Mouse (Mus musculus) embryonic facial prominence, embryonic 11.5 days (tissue): ENCODE measurements around the gene Letmd1. TPM values are rescaled to one million over a fixed set of nuclear protein-coding genes. Genes with fewer than 3 reads are reported as not detected.

ENCODE experiments used
- ATAC-seq: fragments of 200-750 bp; cut with Nextera tagmentation; replicated peaks from 2 replicates; pipeline ENCODE4 v1.8.0; 2017; ENCODE audit warnings: low read depth; ENCODE audit not compliant: insufficient number of reproducible peaks, low FRiP score, low TSS enrichment
- DNase-seq: peaks from one replicate; pipeline ENCODE4 v3.0.0-alpha.2; 2015; ENCODE audit warnings: low spot score
- H3K27ac ChIP-seq: fragments of 300-500 bp; sonication (generic); replicated peaks from 2 replicates; pipeline ENCODE4 v1.5.1; 2014; ENCODE audit warnings: mild to moderate bottlenecking, low read depth, low read length, control low read depth
- H3K27me3 ChIP-seq: fragments of 300-500 bp; sonication (generic); 2 replicates; pipeline ENCODE4 v1.6.1; 2014; ENCODE audit warnings: mild to moderate bottlenecking, low read length, moderate library complexity, mixed read lengths; ENCODE audit not compliant: control insufficient read depth, insufficient read depth
- H3K36me3 ChIP-seq: fragments of 300-500 bp; sonication (generic); replicated peaks from 2 replicates; pipeline ENCODE4 v1.6.1; 2014; ENCODE audit warnings: low read depth, mild to moderate bottlenecking, low read length, moderate library complexity, mixed read lengths; ENCODE audit not compliant: control insufficient read depth, insufficient read depth
- H3K4me1 ChIP-seq: fragments of 300-500 bp; sonication (generic); 2 replicates; pipeline ENCODE4 v1.6.1; 2014; ENCODE audit warnings: low read length, mixed read lengths; ENCODE audit not compliant: control insufficient read depth, insufficient read depth
- H3K4me2 ChIP-seq: fragments of 300-500 bp; sonication (generic); 2 replicates; pipeline ENCODE4 v1.6.1; 2014; ENCODE audit warnings: low read depth, mild to moderate bottlenecking, control low read depth, low read length, moderate library complexity
- H3K4me3 ChIP-seq: fragments of 300-500 bp; sonication (generic); 2 replicates; pipeline ENCODE4 v1.5.1; 2014; ENCODE audit warnings: low read depth, low read length, control low read depth
- H3K9ac ChIP-seq: fragments of 300-500 bp; sonication (generic); replicated peaks from 2 replicates; pipeline ENCODE4 v1.6.1; 2014; ENCODE audit warnings: mild to moderate bottlenecking, control low read depth, low read length
- H3K9me3 ChIP-seq: fragments of 300-500 bp; sonication (generic); replicated peaks from 2 replicates; pipeline ENCODE4 v1.6.1; 2016; ENCODE audit warnings: mild to moderate bottlenecking, low read length, inconsistent platforms, mixed read lengths; ENCODE audit not compliant: control insufficient read depth
- WGBS: fragments of 180-500 bp; shearing (Covaris S2); extraction: QIAGEN DNeasy Blood & Tissue Kit; methylation state at CpG from one replicate; pipeline ENCODE4 v1.1.7; 2014; 5-methylcytosine and 5-hydroxymethylcytosine counted together
- polyA plus RNA-seq: library from polyadenylated mRNA; unstranded; fragments of >200 nt; fragmentation: Nextera tagmentation; extraction: Ambion mirVana; gene quantifications from 2 replicates; pipeline ENCODE4 v1.2.1, GENCODE M21; 2014

The Letmd1 gene
- polyA plus RNA-seq, 1 experiment from 2014 or later, result 40.1 TPM

DNA sequence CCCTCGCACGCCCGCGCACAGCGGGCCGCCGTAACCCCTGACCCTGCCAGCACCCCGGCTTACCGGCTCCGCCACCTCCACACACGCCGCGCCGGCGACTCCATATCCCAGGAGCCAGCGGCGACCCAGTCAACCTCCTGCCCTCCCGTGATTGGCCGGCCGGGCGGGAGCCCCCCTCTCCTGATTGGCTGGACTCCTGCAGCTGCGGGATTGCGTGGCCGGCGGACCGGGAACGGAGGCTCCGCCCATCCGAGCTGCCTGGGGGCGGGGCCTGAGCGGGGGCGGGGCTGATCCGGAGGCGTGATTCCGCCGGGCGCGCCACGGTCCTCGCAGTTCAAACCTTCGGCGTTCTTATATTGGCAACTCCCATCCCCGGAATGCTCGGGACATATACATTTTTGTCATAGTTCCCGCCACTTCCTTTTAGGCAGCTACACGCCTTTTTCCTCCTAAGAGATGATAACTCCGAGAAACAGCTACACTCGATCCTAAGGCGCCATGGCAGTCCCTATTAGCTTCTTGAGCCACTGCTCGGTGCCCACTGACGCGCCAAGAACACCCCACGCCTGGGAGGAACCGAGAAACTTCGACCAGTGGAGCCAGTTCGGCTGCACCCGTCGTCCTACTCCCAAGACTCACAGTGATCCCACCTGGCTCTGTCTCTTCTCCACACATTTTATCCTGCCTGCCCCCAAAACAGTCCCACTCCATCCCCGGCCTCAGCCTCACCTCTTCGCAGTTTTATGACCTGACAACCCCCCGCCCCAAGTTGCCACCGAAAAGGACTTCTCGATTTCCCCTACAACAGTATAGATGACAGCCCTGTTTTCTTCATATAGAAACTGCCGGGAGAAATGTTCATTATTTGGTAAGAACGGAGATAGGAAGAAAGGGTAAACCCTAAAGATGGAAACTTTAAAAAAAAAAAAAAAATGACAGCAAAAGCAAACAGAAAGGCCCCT lies 45.6 kb upstream of the Letmd1 start:
- H3K9me3 ChIP-seq, result no peaks in the 10 kb centered on the region
- peak overlapping the region; percentile 98 for H3K4me3 ChIP-seq
- ATAC-seq, result peak; percentile 95
- no peaks in the 10 kb centered on the region for H3K36me3 ChIP-seq
- H3K9ac ChIP-seq, result peak overlapping the region; percentile 94
- H3K4me2 ChIP-seq, result peak overlapping the region; percentile 90
- no peaks in the 10 kb centered on the region; the same call in 1 of the 2 replicates for H3K27me3 ChIP-seq
- DNase-seq, result peak; percentile 95
- WGBS, result 1% methylated on average over 58 of the region's 65 CpGs
- peaks cover 3% of the 10 kb centered on the region; the same call in 1 of the 2 replicates for H3K4me1 ChIP-seq
- H3K27ac ChIP-seq, result no peak overlapping the region

GRCm38 (mm10) chr15:100423916-100424315 lies 44.9 kb upstream of the Letmd1 start:
- Histone ChIP-seq H3K9ac (no peak overlapping the region; the same call in 1 of the 2 replicates), H3K4me2 (peak overlapping the region; percentile 90), H3K9me3 (no peaks in the 10 kb centered on the region), H3K27me3 (no peaks in the 10 kb centered on the region; the same call in 1 of the 2 replicates), H3K27ac (no peak overlapping the region), H3K36me3 (no peaks in the 10 kb centered on the region), H3K4me3 (peak overlapping the region; percentile 17), H3K4me1 (peaks cover 3% of the 10 kb centered on the region; the same call in 1 of the 2 replicates)
- DNase-seq, result peak; percentile 48
- ATAC-seq, result no peak
- 3% methylated on average over 14 of the region's 14 CpGs for WGBS

- H3K36me3 ChIP-seq, result no peaks in the 10 kb centered on the region
- no peaks in the 10 kb centered on the region for H3K9me3 ChIP-seq
- H3K27me3 ChIP-seq, result no peaks in the 10 kb centered on the region; the same call in 1 of the 2 replicates
- ATAC-seq, result no peak
- peak within 1 kb of the TSS; percentile 8 for H3K9ac ChIP-seq
- peaks cover 3% of the 10 kb centered on the region; the same call in 1 of the 2 replicates for H3K4me1 ChIP-seq
- DNase-seq, result peak; percentile 36
- peak within 1 kb of the TSS; percentile 90 for H3K4me2 ChIP-seq
- no peak within 1 kb of the TSS for H3K27ac ChIP-seq
- H3K4me3 ChIP-seq, result peak within 1 kb of the TSS; percentile 17
- WGBS, result 24% methylated on average over 17 of the region's 17 CpGs
Measured at GRCm38 (mm10) chr15:100424396-100425122, 44.3 kb upstream of the Letmd1 start, which contains the start of gene Slc11a2. Gene Slc11a2, minus strand, starts transcription at chr15:100425072.

DNA sequence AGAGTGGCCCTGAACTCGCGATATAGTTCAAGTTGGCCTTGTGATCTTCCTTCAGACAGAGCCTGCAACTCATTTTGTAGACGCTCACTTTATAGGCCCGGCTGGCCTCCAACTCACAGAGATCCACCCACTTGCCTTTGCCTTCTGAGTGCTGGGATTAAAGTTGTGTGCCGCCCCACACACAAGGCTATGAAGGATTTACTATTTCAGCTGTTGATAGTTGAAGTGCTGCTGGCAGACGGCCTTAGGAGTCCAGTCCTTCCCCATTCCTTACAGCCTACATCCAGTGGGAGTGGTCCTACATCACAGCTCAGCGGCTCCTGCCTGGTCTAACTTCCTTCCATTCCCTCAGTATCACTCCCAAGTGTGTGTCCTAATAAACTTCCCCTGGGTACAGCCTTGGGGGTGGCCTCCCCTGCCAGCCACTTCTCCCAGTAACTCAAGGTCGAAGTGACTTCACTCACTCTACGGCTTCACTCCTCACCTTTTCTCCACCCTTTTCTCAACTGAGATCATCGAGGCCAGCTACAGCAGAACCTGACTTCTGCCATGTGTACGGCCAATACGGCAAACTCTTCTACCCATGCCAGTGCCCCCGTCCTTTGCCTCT lies 40.4 kb upstream of the Letmd1 start:
- Histone ChIP-seq H3K9ac (no peak overlapping the region), H3K36me3 (no peaks in the 10 kb centered on the region), H3K9me3 (no peaks in the 10 kb centered on the region), H3K27ac (no peak overlapping the region), H3K27me3 (no peaks in the 10 kb centered on the region; the same call in 1 of the 2 replicates), H3K4me1 (no peaks in the 10 kb centered on the region), H3K4me3 (no peak overlapping the region), H3K4me2 (no peak overlapping the region)
- WGBS, result 82% methylated on average over 13 of the region's 13 CpGs
- DNase-seq (no peak), ATAC-seq (no peak)

- no peaks in the 10 kb centered on the region for H3K4me1 ChIP-seq
- no peak for DNase-seq
- H3K9me3 ChIP-seq, result no peaks in the 10 kb centered on the region
- H3K27ac ChIP-seq, result no peak overlapping the region
- H3K36me3 ChIP-seq, result no peaks in the 10 kb centered on the region
- no peaks in the 10 kb centered on the region for H3K27me3 ChIP-seq
- ATAC-seq, result no peak
- H3K4me2 ChIP-seq, result no peak overlapping the region
- no peak overlapping the region for H3K4me3 ChIP-seq
- 79% methylated on average over 11 of the region's 11 CpGs for WGBS
- no peak overlapping the region for H3K9ac ChIP-seq
Measured at GRCm38 (mm10) chr15:100429959-100430565, 38.8 kb upstream of the Letmd1 start.

GRCm38 (mm10) chr15:100433234-100433633 lies 35.6 kb upstream of the Letmd1 start:
- Histone ChIP-seq H3K27ac (no peak overlapping the region), H3K4me2 (no peak overlapping the region), H3K27me3 (no peaks in the 10 kb centered on the region), H3K9ac (no peak overlapping the region), H3K4me1 (no peaks in the 10 kb centered on the region), H3K9me3 (no peaks in the 10 kb centered on the region), H3K4me3 (no peak overlapping the region), H3K36me3 (no peaks in the 10 kb centered on the region)
- DNase-seq (no peak), ATAC-seq (no peak)
- 71% methylated on average over 4 of the region's 4 CpGs for WGBS

DNA sequence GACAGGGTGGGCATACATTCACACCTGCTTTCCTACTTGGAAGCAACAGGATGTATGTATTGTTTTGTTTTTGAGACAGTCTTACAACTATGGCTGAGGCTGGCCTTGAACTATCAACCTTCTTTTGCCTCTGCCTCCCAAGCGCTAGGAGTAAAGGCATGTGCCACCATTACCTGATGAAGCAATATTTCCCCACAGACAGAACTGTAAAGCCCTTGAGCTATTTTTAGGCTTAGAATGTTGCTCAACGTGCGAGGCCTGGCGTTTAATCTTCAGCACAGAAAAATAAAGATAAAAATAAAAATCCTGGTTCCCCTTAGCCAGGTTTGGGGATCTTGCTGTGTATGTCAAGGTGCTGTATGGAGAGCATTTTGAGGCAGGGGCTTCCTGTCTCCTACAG lies 32.7 kb upstream of the Letmd1 start:
- H3K9ac ChIP-seq, result no peak overlapping the region
- no peaks in the 10 kb centered on the region for H3K4me1 ChIP-seq
- ATAC-seq, result no peak
- WGBS, result 89% methylated on average over 4 of the region's 4 CpGs
- DNase-seq, result no peak
- no peaks in the 10 kb centered on the region for H3K36me3 ChIP-seq
- no peak overlapping the region for H3K27ac ChIP-seq
- no peak overlapping the region for H3K4me2 ChIP-seq
- no peaks in the 10 kb centered on the region for H3K27me3 ChIP-seq
- H3K9me3 ChIP-seq, result no peaks in the 10 kb centered on the region
- no peak overlapping the region for H3K4me3 ChIP-seq
